Mouse (Mus musculus): ENCODE results near the gene Pp2d1.

GRCm38 (mm10) chr17:53557443-53557842 is 18.2 kb upstream of the Pp2d1 start:
- peak; percentile 22; the same call in 1 of the 2 replicates for TF ChIP-seq GATA1 (IDR thresholded peaks at IDR 0.05; ENCODE audit: low read length)
- no peak for TF ChIP-seq TAL1 (IDR thresholded peaks at IDR 0.05; ENCODE audit: low read length)
